Mouse (Mus musculus) bone marrow, adult 2 months (tissue): ENCODE measurements at regions not wholly inside any gene's neighbourhood (a gene's known extent, or its start where the extent isn't known, plus 50 kb on each side); places are given as distances from the start of the nearest gene placed in this dataset.

Source experiments
- H3K27ac ChIP-seq: fragments of 200-500 bp; 2 replicates; pipeline ENCODE4 v1.5.1; 2012; ENCODE audit warnings: low read depth, mild to moderate bottlenecking, control low read depth, inconsistent platforms, low read length; ENCODE audit not compliant: control insufficient read depth, poor library complexity, insufficient read depth
- H3K4me1 ChIP-seq: fragments of 200-500 bp; 2 replicates; pipeline ENCODE4 v1.6.1; 2011; ENCODE audit warnings: low read length; ENCODE audit not compliant: control insufficient read depth, insufficient read depth
- H3K4me3 ChIP-seq: fragments of 200-500 bp; replicated peaks from 2 replicates; pipeline ENCODE3; 2011; ENCODE audit warnings: mild to moderate bottlenecking, low read depth, low read length, control low read depth; ENCODE audit not compliant: control insufficient read depth
- CTCF ChIP-seq: fragments of 200-500 bp; IDR thresholded peaks from 2 replicates; pipeline ENCODE4 v1.5.1; 2011; ENCODE audit warnings: low read length, control low read depth; ENCODE audit not compliant: control insufficient read depth, insufficient read depth
- POLR2A ChIP-seq: fragments of 200-500 bp; IDR thresholded peaks from 2 replicates; pipeline ENCODE4 v1.6.1; 2011; ENCODE audit warnings: low read depth, mild to moderate bottlenecking, control low read depth, low read length, borderline replicate concordance; ENCODE audit not compliant: control insufficient read depth
- WGBS: fragments of 180-500 bp; shearing (Covaris S2); methylation state at CpG from one replicate; pipeline ENCODE4 v1.1.7; 2018; 5-methylcytosine and 5-hydroxymethylcytosine counted together

DNA sequence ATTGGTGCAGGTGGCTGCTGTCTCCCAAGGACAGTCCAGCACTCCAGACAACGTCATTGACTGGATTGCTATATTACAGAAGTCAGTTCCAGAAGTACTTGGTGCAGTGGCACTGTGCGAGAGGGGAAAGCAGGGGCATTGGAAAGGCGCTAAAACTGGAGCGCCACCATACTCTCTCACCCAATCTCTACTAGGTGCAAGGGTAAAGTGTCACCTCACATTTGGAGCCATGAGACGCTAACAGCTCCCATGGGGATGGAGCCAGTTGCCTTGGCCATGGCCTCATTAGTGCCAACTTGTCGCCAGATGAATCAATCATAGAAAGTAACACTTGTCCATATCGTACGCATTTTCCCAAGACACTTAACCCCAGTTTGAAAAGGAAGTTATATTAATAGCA, 1617.2 kb upstream of the Gulo start:
- no peak for TF ChIP-seq POLR2A
- no peak for TF ChIP-seq CTCF
- no peaks in the 10 kb centered on the region for H3K4me1 ChIP-seq
- WGBS, result 78% methylated on average over 8 of the region's 8 CpGs
- H3K4me3 ChIP-seq, result no peak overlapping the region
- no peak overlapping the region for H3K27ac ChIP-seq

GRCm38 (mm10) chr14:67623841-67624480, 1615.0 kb upstream of the Gulo start:
- Histone ChIP-seq H3K27ac (no peak overlapping the region), H3K4me1 (no peaks in the 10 kb centered on the region), H3K4me3 (no peak overlapping the region)
- 60% methylated on average over 4 of the region's 4 CpGs for WGBS
- TF ChIP-seq CTCF (no peak), POLR2A (no peak)

- WGBS, result 77% methylated on average over 6 of the region's 6 CpGs
- Histone ChIP-seq H3K27ac (no peak overlapping the region), H3K4me1 (no peaks in the 10 kb centered on the region), H3K4me3 (no peak overlapping the region)
- TF ChIP-seq POLR2A (no peak), CTCF (no peak)
Observed at GRCm38 (mm10) chr14:67622911-67623310, 1613.9 kb upstream of the Gulo start.

- WGBS, result 75% methylated on average over 2 of the region's 2 CpGs
- H3K4me3 ChIP-seq, result no peak overlapping the region
- TF ChIP-seq CTCF (no peak), POLR2A (no peak)
- H3K4me1 ChIP-seq, result no peaks in the 10 kb centered on the region
- H3K27ac ChIP-seq, result no peak overlapping the region
Observed at GRCm38 (mm10) chr14:67621486-67621885, 1612.5 kb upstream of the Gulo start.

- WGBS, result 29% methylated on average over 4 of the region's 4 CpGs
Observed at GRCm38 (mm10) chr14:67620854-67621476, 1612.0 kb upstream of the Gulo start.

DNA sequence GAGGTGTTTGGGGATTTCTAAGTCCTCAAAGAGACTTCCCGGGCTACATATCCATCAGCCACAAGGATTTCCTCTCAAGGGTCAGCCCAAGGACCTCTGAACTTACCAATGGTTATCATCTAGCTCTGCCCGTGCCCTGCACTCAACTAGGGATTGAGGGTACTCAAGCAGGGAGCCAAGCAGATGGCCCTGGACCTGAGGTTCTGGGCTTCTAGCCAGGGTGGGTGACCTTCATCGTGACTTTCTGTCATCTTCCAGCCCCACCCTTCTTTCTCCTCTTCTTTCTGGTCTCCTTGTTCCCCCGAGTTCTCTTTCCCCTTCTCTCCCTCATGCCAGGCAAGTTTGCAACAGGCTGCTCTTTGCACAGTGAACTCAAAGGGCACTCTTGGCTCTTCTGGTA, 1610.6 kb upstream of the Gulo start:
- Histone ChIP-seq H3K4me3 (no peak overlapping the region), H3K27ac (no peak overlapping the region), H3K4me1 (no peaks in the 10 kb centered on the region)
- WGBS, result 63% methylated on average over 4 of the region's 4 CpGs
- TF ChIP-seq CTCF, result no peak
- TF ChIP-seq POLR2A, result no peak

More at GRCm38 (mm10) chr14:67620854-67621476, 1612.0 kb upstream of the Gulo start:
- no peak for TF ChIP-seq POLR2A
- no peaks in the 10 kb centered on the region for H3K4me1 ChIP-seq
- no peak overlapping the region for H3K27ac ChIP-seq
- no peak overlapping the region for H3K4me3 ChIP-seq

DNA sequence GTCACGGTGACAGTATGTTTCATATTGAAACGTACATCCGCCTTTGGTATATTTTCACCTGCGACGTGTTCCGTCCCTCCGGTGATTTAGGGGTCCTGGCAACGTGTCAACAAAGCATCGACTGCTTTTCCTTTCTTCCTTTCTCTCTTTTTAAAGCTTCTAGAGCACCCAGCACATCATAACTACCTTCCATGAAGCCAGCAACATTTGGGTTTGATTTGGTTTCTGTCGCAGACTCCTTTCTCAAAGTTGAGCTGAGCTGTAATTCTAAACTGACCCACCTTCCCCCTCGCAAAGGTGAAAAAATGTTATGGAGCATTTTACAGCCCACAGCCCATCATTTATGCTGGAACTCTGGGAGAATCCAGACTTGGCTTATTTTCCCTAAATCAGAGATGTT, 1605.4 kb upstream of the Gulo start:
- Histone ChIP-seq H3K4me1 (no peaks in the 10 kb centered on the region), H3K27ac (no peak overlapping the region), H3K4me3 (no peak overlapping the region)
- whole genome bisulfite sequencing, result 74% methylated on average over 11 of the region's 11 CpGs
- TF ChIP-seq CTCF, result no peak
- no peak for TF ChIP-seq POLR2A

DNA sequence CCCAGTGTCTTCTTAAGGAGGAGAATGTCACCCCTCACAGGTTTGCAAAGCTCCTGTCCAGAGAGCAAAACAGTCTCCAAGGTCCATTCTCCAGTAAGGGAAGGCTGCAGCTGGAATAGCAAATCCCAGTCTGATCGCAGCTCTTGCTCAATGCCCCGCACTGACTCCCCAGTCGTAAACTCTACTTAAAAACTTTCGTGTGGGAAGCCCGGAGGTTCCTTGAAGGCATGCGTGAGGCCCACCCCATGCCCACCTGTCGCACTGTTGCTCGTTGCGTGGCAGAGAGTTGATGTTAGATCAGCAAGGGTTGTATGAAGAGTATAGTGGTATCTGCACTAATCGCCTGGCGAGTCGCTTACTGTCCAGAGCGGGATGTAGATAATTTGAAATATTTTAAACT, 1604.7 kb upstream of the Gulo start:
- WGBS, result 80% methylated on average over 13 of the region's 13 CpGs
- H3K27ac ChIP-seq, result no peak overlapping the region
- no peak overlapping the region for H3K4me3 ChIP-seq
- TF ChIP-seq CTCF (no peak), POLR2A (no peak)
- H3K4me1 ChIP-seq, result no peaks in the 10 kb centered on the region
